Mouse (Mus musculus) ovary, postnatal 10 days (tissue): ENCODE results near the gene Fam20b.

ENCODE experiments used
- DNase-seq: peaks from one replicate; pipeline ENCODE4 v3.0.0; 2022; ENCODE audit warnings: low spot score

Fam20b gene

GRCm38 (mm10) chr1:156727234-156728108, 8.6 kb upstream of the Fam20b start:
- DNase-seq: no peak

GRCm38 (mm10) chr1:156722089-156722488, 3.2 kb upstream of the Fam20b start:
- DNase-seq: no peak

- no peak for DNase-seq
These were observed 1.2 kb upstream of the Fam20b start for GRCm38 (mm10) chr1:156720046-156720445.

- DNase-seq: peak; percentile 53
These were observed 468 bp downstream of the Fam20b start for GRCm38 (mm10) chr1:156718286-156718949.

- no peak for DNase-seq
These were observed 1.1 kb downstream of the Fam20b start for GRCm38 (mm10) chr1:156717751-156718285.

- no peak for DNase-seq
These were observed 2.2 kb downstream of the Fam20b start for GRCm38 (mm10) chr1:156716681-156717080.

GRCm38 (mm10) chr1:156710472-156711098, 8.3 kb downstream of the Fam20b start:
- no peak for DNase-seq

- no peak for DNase-seq
These were observed 10.2 kb downstream of the Fam20b start for GRCm38 (mm10) chr1:156708672-156709071.

GRCm38 (mm10) chr1:156705696-156706285, 13.1 kb downstream of the Fam20b start:
- DNase-seq: no peak

- DNase-seq: no peak
These were observed 15.4 kb downstream of the Fam20b start for GRCm38 (mm10) chr1:156703444-156703843.

GRCm38 (mm10) chr1:156702151-156702550, 16.7 kb downstream of the Fam20b start:
- DNase-seq: no peak

- no peak for DNase-seq
These were observed 32.7 kb downstream of the Fam20b start for GRCm38 (mm10) chr1:156686025-156686661.

GRCm38 (mm10) chr1:156679599-156679998, 39.3 kb downstream of the Fam20b start:
- no peak for DNase-seq

- DNase-seq: no peak
These were observed 41.7 kb downstream of the Fam20b start for GRCm38 (mm10) chr1:156677230-156677629.

- DNase-seq: no peak
These were observed 42.3 kb downstream of the Fam20b start for GRCm38 (mm10) chr1:156676596-156676995.

GRCm38 (mm10) chr1:156676171-156676570, 42.7 kb downstream of the Fam20b start:
- no peak for DNase-seq

- peak; percentile 62 for DNase-seq
These were observed 44.5 kb downstream of the Fam20b start, which contains the start of gene Tor3a for GRCm38 (mm10) chr1:156674195-156675000. Gene Tor3a (minus strand): TSS chr1:156674356.

GRCm38 (mm10) chr1:156673476-156674194, 45.3 kb downstream of the Fam20b start:
- no peak for DNase-seq

- no peak for DNase-seq
These were observed 46.0 kb downstream of the Fam20b start for GRCm38 (mm10) chr1:156672720-156673475.
